In the genomic region with DNA sequence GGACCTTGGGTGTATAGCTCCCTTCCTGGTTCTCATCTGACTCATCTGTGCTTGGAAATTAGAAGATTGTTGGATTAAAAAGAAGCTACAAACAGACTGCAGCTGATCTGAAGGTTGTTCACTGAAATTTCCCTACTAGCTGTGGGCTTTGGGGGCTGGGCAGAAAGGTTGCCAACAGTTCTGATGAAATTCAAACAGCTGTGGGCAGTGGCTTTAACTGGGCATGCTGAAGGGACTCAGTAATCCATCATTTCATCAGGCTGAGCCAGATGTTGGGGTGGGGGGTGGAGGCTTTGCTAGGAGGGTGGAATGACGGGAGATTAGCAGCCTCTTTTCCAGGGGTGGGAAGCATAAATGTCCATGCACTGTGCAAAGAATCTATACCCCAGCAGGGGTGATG, we compare ENCODE assay signal across 16 mouse cellular contexts. TPM values are rescaled to one million over a fixed set of nuclear protein-coding genes. Genes with fewer than 3 reads are reported as not detected.
"Had no signal": no experiment of that assay in that cellular context is flagged by ENCODE, and none has a peak within 500 bp of the region (broad histone marks: within the 10 kb centered on the region; RNA-seq: fewer than 3 reads in every experiment).

No protein-coding gene starts in this region.

- H3K27ac ChIP-seq: left cerebral cortex, adult 2 months; liver, embryonic 13.5 days; lung, embryonic 15.5 days; macrophage; midbrain, embryonic 13.5 days; neural tube, embryonic 12.5 days; stomach, postnatal 0 days had no signal

- H3K27me3 ChIP-seq: liver, embryonic 13.5 days; lung, embryonic 15.5 days; midbrain, embryonic 13.5 days; neural tube, embryonic 12.5 days had no signal

- H3K9ac ChIP-seq: liver, embryonic 13.5 days; liver, postnatal 0 days; lung, embryonic 15.5 days; midbrain, embryonic 13.5 days; neural tube, embryonic 12.5 days had no signal

- H3K4me2 ChIP-seq: liver, embryonic 13.5 days; lung, embryonic 15.5 days; midbrain, embryonic 13.5 days; neural tube, embryonic 12.5 days had no signal

- H3K9me3 ChIP-seq: liver, embryonic 13.5 days; lung, embryonic 15.5 days; midbrain, embryonic 13.5 days; neural tube, embryonic 12.5 days had no signal

- DNase-seq: kidney, adult 8-10 months; kidney, postnatal 25 days; liver; liver, embryonic 13.5 days; liver, postnatal 0 days; lung, postnatal 14 days; thymus, postnatal 4 days had no signal

- H3K36me3 ChIP-seq: liver, embryonic 13.5 days; lung, embryonic 15.5 days; midbrain, embryonic 13.5 days; neural tube, embryonic 12.5 days had no signal

- ATAC-seq: liver, postnatal 0 days; midbrain, embryonic 13.5 days had no signal

- H3K4me1 ChIP-seq: liver, embryonic 13.5 days; lung, embryonic 15.5 days; midbrain, embryonic 13.5 days; neural tube, embryonic 12.5 days had no signal

- H3K4me3 ChIP-seq: left cerebral cortex, adult 2 months; liver, embryonic 13.5 days; lung, embryonic 15.5 days; midbrain, embryonic 13.5 days; neural tube, embryonic 12.5 days had no signal

RNA-seq across cellular contexts. Expression of a gene that starts 37.7 kb away (rescaled TPM):
- total RNA-seq: megakaryocyte-erythroid progenitor cell, adult 5-6 weeks had no signal

RNA-seq across cellular contexts. Expression of a gene that starts 38.5 kb away (rescaled TPM):
- total RNA-seq: layer of hippocampus, postnatal 25 days; left cerebral cortex, postnatal 14 days; megakaryocyte-erythroid progenitor cell, adult 5-6 weeks had no signal
- polyA plus RNA-seq: liver, embryonic 13.5 days; liver, postnatal 0 days; macrophage; midbrain, embryonic 13.5 days; neural tube, embryonic 12.5 days; stomach, postnatal 0 days had no signal

RNA-seq across cellular contexts. Expression of a gene that starts 45.0 kb away (rescaled TPM):
- total RNA-seq: megakaryocyte-erythroid progenitor cell, adult 5-6 weeks had no signal
